14 mouse cellular contexts compared by ENCODE assay signal in genomic region chr8:114363167-114363566, GRCm38 (mm10). TPM values are rescaled to one million over a fixed set of nuclear protein-coding genes. Genes with fewer than 3 reads are reported as not detected.
A peak's percentile ranks its signal among the peaks of the same experiment; 100 is the strongest.
DNase-seq lines count a peak whose midpoint lies in the region; ATAC-seq and TF ChIP-seq lines count a peak whose summit lies in the region.
"Had no signal": no experiment of that assay in that cellular context is flagged by ENCODE, and none has a peak within 500 bp of the region (broad histone marks: within the 10 kb centered on the region; RNA-seq: fewer than 3 reads in every experiment).

No protein-coding gene starts in this region.

- no peak overlapping the region for H3K27ac ChIP-seq in forebrain, embryonic 11.5 days (ENCODE audit: low read depth, low read length)
- H3K27ac ChIP-seq in forebrain, embryonic 14.5 days (ENCODE audit: low read depth, low read length), result no peak overlapping the region
- no peak overlapping the region for H3K27ac ChIP-seq in liver, embryonic 14.5 days
- H3K27ac ChIP-seq in embryonic facial prominence, embryonic 14.5 days (replicated peaks; ENCODE audit: low read depth, low read length), result no peak overlapping the region
- H3K27ac ChIP-seq: limb, embryonic 12.5 days had no signal

- peak; percentile 23; the same call in 1 of the 2 replicates for TF ChIP-seq CTCF in liver, embryonic 14.5 days (IDR thresholded peaks at IDR 0.05; ENCODE audit: low read depth)

- H3K4me1 ChIP-seq in forebrain, embryonic 11.5 days (replicated peaks; ENCODE audit: control insufficient read depth, insufficient read depth, low read length), result no peaks in the 10 kb centered on the region; the same call in 1 of the 2 replicates
- no peaks in the 10 kb centered on the region for H3K4me1 ChIP-seq in forebrain, embryonic 14.5 days (ENCODE audit: control insufficient read depth, insufficient read depth, low read length)
- H3K4me1 ChIP-seq in liver, embryonic 14.5 days (replicated peaks; ENCODE audit: control insufficient read depth in 2 of 2, insufficient read depth in 2 of 2, low read length in 1 of 2), result no peaks in the 10 kb centered on the region
- H3K4me1 ChIP-seq in embryonic facial prominence, embryonic 14.5 days (ENCODE audit: control insufficient read depth, insufficient read depth, low read length), result no peaks in the 10 kb centered on the region

- H3K4me3 ChIP-seq in forebrain, embryonic 11.5 days (ENCODE audit: low read depth, low read length), result no peak overlapping the region
- H3K4me3 ChIP-seq in forebrain, embryonic 14.5 days (ENCODE audit: low read depth, low read length), result no peak overlapping the region
- no peak overlapping the region for H3K4me3 ChIP-seq in liver, embryonic 14.5 days (ENCODE audit: insufficient read depth in 1 of 2, low read depth in 2 of 2, low read length in 2 of 2)
- no peak overlapping the region for H3K4me3 ChIP-seq in embryonic facial prominence, embryonic 14.5 days (ENCODE audit: low read depth, low read length)
- H3K4me3 ChIP-seq: limb, embryonic 12.5 days had no signal

- no peaks in the 10 kb centered on the region for H3K9me3 ChIP-seq in forebrain, embryonic 11.5 days (ENCODE audit: control insufficient read depth, low read length)
- no peaks in the 10 kb centered on the region for H3K9me3 ChIP-seq in forebrain, embryonic 14.5 days (replicated peaks; ENCODE audit: control insufficient read depth, low read length)
- H3K9me3 ChIP-seq in liver, embryonic 14.5 days (ENCODE audit: control insufficient read depth, low read length), result no peaks in the 10 kb centered on the region
- no peaks in the 10 kb centered on the region for H3K9me3 ChIP-seq in embryonic facial prominence, embryonic 14.5 days (ENCODE audit: control insufficient read depth, low read length)
- H3K9me3 ChIP-seq: limb, embryonic 12.5 days had no signal

- H3K27me3 ChIP-seq in forebrain, embryonic 11.5 days (ENCODE audit: control insufficient read depth, insufficient read depth, low read length), result no peaks in the 10 kb centered on the region
- no peaks in the 10 kb centered on the region for H3K27me3 ChIP-seq in forebrain, embryonic 14.5 days (replicated peaks; ENCODE audit: control insufficient read depth, insufficient read depth, low read length)
- H3K27me3 ChIP-seq in liver, embryonic 14.5 days (ENCODE audit: control insufficient read depth, insufficient read depth, low read length), result no peaks in the 10 kb centered on the region
- H3K27me3 ChIP-seq in embryonic facial prominence, embryonic 14.5 days (replicated peaks; ENCODE audit: control insufficient read depth, insufficient read depth, low read length), result no peaks in the 10 kb centered on the region

- H3K4me2 ChIP-seq in forebrain, embryonic 11.5 days (ENCODE audit: low read depth, low read length, severe bottlenecking), result no peak overlapping the region
- H3K4me2 ChIP-seq in forebrain, embryonic 14.5 days (ENCODE audit: low read length), result no peak overlapping the region
- no peak overlapping the region for H3K4me2 ChIP-seq in liver, embryonic 14.5 days (ENCODE audit: low read depth)
- no peak overlapping the region for H3K4me2 ChIP-seq in embryonic facial prominence, embryonic 14.5 days (ENCODE audit: low read depth, low read length)
- H3K4me2 ChIP-seq: limb, embryonic 12.5 days had no signal

- H3K36me3 ChIP-seq in forebrain, embryonic 11.5 days (ENCODE audit: control insufficient read depth, insufficient read depth, low read length), result no peaks in the 10 kb centered on the region
- H3K36me3 ChIP-seq in forebrain, embryonic 14.5 days (ENCODE audit: control insufficient read depth, insufficient read depth, low read length), result no peaks in the 10 kb centered on the region
- no peaks in the 10 kb centered on the region for H3K36me3 ChIP-seq in liver, embryonic 14.5 days (replicated peaks; ENCODE audit: control insufficient read depth, insufficient read depth, low read depth)
- no peaks in the 10 kb centered on the region for H3K36me3 ChIP-seq in embryonic facial prominence, embryonic 14.5 days (ENCODE audit: control insufficient read depth, insufficient read depth, low read length)
- H3K36me3 ChIP-seq: limb, embryonic 12.5 days had no signal

- DNase-seq in forebrain, embryonic 11.5 days (ENCODE audit: low spot score), result no peak
- DNase-seq in forebrain, embryonic 14.5 days (ENCODE audit: low spot score), result no peak
- no peak for DNase-seq in liver, embryonic 14.5 days (ENCODE audit: low read depth in 3 of 3, low spot score in 3 of 3)
- no peak for DNase-seq in liver
- peak; percentile 57 for DNase-seq in ES-CJ7 (ENCODE audit: low read depth, low spot score)
- peak; percentile 25 for DNase-seq in embryonic facial prominence, embryonic 14.5 days (ENCODE audit: low spot score)
- no peak for DNase-seq in heart, postnatal 36 days
- DNase-seq in Muller cell, postnatal 12 days (ENCODE audit: inconsistent ontology term), result no peak
- DNase-seq: cerebellum, adult 11 months; gastrocnemius, postnatal 36 days; heart, postnatal 10 days had no signal

- WGBS in forebrain, embryonic 11.5 days, result 69% methylated on average over 5 of the region's 5 CpGs
- 69% methylated on average over 5 of the region's 5 CpGs for WGBS in forebrain, embryonic 14.5 days
- 50% methylated on average over 5 of the region's 5 CpGs for WGBS in liver, embryonic 14.5 days (ENCODE audit: insufficient replicate concordance)
- 56% methylated on average over 5 of the region's 5 CpGs for WGBS in embryonic facial prominence, embryonic 14.5 days

- H3K9ac ChIP-seq in forebrain, embryonic 11.5 days (ENCODE audit: low read length), result no peak overlapping the region
- no peak overlapping the region for H3K9ac ChIP-seq in forebrain, embryonic 14.5 days (ENCODE audit: low read length)
- H3K9ac ChIP-seq in liver, embryonic 14.5 days (replicated peaks), result no peak overlapping the region
- H3K9ac ChIP-seq in embryonic facial prominence, embryonic 14.5 days (ENCODE audit: low read depth, low read length), result no peak overlapping the region
- H3K9ac ChIP-seq: limb, embryonic 12.5 days had no signal

- intact Hi-C loops in heart, postnatal 36 days (cut with DNase I), result no loop called here

- ATAC-seq in forebrain, embryonic 11.5 days (replicated peaks; ENCODE audit: low FRiP score), result 0 out of 2 replicates have a peak, but pooled peaks have one; percentile 36
- no peak for ATAC-seq in forebrain, embryonic 14.5 days
- no peak for ATAC-seq in liver, embryonic 14.5 days (ENCODE audit: insufficient read depth)
- no peak for ATAC-seq in embryonic facial prominence, embryonic 14.5 days (ENCODE audit: low read depth)

- no peak for TF ChIP-seq EP300 in liver, embryonic 14.5 days (IDR thresholded peaks at IDR 0.05; ENCODE audit: low read depth)

RNA-seq across cellular contexts. Expression of gene Clec3a, which starts 54.7 kb away (rescaled TPM):
- not detected in 2 replicates for polyA plus RNA-seq in forebrain, embryonic 11.5 days (2014; fragmentation: Nextera tagmentation; extraction: Ambion mirVana)
- not detected in 2 replicates for polyA plus RNA-seq in forebrain, embryonic 14.5 days (2014; fragmentation: Nextera tagmentation; extraction: Ambion mirVana)
- not detected in 2 replicates for polyA plus RNA-seq in liver, embryonic 14.5 days (2012; rRNA removed)
- not detected in 2 replicates for polyA plus RNA-seq in liver, embryonic 14.5 days (2014; fragmentation: Nextera tagmentation; extraction: Ambion mirVana)
- polyA plus RNA-seq in embryonic facial prominence, embryonic 14.5 days (2014; fragmentation: Nextera tagmentation; extraction: Ambion mirVana), result 2.1 and 3.3 TPM in 2 replicates
- under 1 TPM in 1 of 2 experiments, not detected in 1; 0.75 TPM for total RNA-seq in heart, postnatal 36 days (2021)
- total RNA-seq: adrenal gland, adult 18-20 months; gastrocnemius, postnatal 36 days; heart, postnatal 10 days had no signal
- polyA plus RNA-seq: kidney, embryonic 16.5 days; limb, embryonic 12.5 days had no signal

Comparison
In these comparisons a context has a peak if more than half of its experiments do, and no peak if none do; other contexts are left out.
1. DNase-seq: peak in ES-CJ7 (single experiment) and embryonic facial prominence, embryonic 14.5 days (single experiment); none in forebrain, embryonic 11.5 days (single experiment), forebrain, embryonic 14.5 days (single experiment), liver, embryonic 14.5 days (0 of 3), liver (single experiment), heart, postnatal 36 days (0 of 2) and Muller cell, postnatal 12 days (single experiment).